Mouse (Mus musculus): ENCODE data around the gene Ifitm2. TPM values are rescaled to one million over a fixed set of nuclear protein-coding genes. Genes with fewer than 3 reads are reported as not detected.
A peak's percentile ranks its signal among the peaks of the same experiment; 100 is the strongest.

The Ifitm2 gene
- total and polyA plus RNA-seq, 2 experiments from 2014 or later: 82.4 to 281 TPM

DNA sequence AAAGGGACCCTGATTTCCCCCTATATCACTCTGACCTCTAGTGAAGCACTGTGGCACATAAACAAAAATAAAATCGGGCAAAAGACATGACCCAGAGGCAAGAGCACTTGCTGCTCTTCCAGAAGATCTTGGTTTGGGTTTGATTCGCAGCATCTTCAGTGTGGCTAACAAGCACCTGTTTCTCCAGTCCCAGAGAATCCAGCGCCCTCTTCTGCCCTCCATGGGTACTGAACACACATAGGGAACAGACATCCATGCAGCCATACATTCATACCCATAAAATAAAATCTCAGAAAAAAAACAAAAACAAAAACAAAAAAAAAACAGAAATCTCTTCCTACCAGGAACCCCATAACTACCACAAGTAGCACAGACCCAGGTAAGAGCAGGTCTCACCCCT, 17.4 kb downstream of the Ifitm2 start:
- H3K27me3 ChIP-seq (ENCODE audit: insufficient read depth, low read length): no peaks in the 10 kb centered on the region
- H3K36me3 ChIP-seq (ENCODE audit: insufficient read depth, low read length): no peaks in the 10 kb centered on the region
- ATAC-seq: no peak
- peak; percentile 31; the same call in 1 of the 2 replicates for TF ChIP-seq CTCF (IDR thresholded peaks at IDR 0.05; ENCODE audit: low read depth)
- DNase-seq (ENCODE audit: low spot score): no peak
- H3K9me3 ChIP-seq (ENCODE audit: low read length): no peaks in the 10 kb centered on the region
- no peak overlapping the region for H3K4me3 ChIP-seq (ENCODE audit: low read length)
- no peak overlapping the region for H3K9ac ChIP-seq (replicated peaks; ENCODE audit: low read length)
- no peak overlapping the region for H3K27ac ChIP-seq
- 36% methylated on average over 3 of the region's 3 CpGs for WGBS
- H3K4me2 ChIP-seq (ENCODE audit: low read depth, low read length): no peak overlapping the region
- H3K4me1 ChIP-seq (ENCODE audit: insufficient read depth, low read length): 0 out of 2 replicates have a peak, but pooled peaks cover 5% of the 10 kb centered on the region

DNA sequence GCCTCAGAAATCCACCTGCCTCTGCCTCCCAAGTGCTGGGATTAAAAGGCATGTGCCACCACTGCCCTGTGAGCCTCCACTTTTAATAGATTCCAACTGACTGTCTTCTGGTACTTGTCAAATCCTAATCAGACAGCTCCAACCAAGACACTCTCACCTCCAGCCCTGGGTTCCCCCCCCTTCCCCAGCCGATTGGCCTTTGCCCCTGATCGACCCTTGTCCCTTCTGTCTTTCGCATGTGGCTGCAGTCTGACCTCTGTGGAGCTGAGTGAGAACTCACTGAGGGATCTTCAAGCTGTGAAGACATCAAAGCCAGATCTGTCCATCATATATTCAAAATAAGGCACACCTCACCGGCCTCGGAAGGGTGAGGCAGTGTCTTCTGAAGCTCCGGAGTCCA, 28.6 kb downstream of the Ifitm2 start:
- no peak for ATAC-seq
- Histone ChIP-seq H3K4me1 (ENCODE audit: insufficient read depth, low read length) (peaks cover 10% of the 10 kb centered on the region), H3K27me3 (ENCODE audit: insufficient read depth, low read length) (peaks cover 25% of the 10 kb centered on the region), H3K4me2 (ENCODE audit: low read depth, low read length) (no peak overlapping the region), H3K9ac (replicated peaks; ENCODE audit: low read length) (no peak overlapping the region), H3K36me3 (ENCODE audit: insufficient read depth, low read length) (no peaks in the 10 kb centered on the region), H3K27ac (no peak overlapping the region), H3K4me3 (ENCODE audit: low read length) (no peak overlapping the region), H3K9me3 (ENCODE audit: low read length) (no peaks in the 10 kb centered on the region)
- DNase-seq (ENCODE audit: low spot score): no peak
- WGBS: 86% methylated on average over 6 of the region's 6 CpGs
- no peak for TF ChIP-seq CTCF (IDR thresholded peaks at IDR 0.05; ENCODE audit: low read depth)

DNA sequence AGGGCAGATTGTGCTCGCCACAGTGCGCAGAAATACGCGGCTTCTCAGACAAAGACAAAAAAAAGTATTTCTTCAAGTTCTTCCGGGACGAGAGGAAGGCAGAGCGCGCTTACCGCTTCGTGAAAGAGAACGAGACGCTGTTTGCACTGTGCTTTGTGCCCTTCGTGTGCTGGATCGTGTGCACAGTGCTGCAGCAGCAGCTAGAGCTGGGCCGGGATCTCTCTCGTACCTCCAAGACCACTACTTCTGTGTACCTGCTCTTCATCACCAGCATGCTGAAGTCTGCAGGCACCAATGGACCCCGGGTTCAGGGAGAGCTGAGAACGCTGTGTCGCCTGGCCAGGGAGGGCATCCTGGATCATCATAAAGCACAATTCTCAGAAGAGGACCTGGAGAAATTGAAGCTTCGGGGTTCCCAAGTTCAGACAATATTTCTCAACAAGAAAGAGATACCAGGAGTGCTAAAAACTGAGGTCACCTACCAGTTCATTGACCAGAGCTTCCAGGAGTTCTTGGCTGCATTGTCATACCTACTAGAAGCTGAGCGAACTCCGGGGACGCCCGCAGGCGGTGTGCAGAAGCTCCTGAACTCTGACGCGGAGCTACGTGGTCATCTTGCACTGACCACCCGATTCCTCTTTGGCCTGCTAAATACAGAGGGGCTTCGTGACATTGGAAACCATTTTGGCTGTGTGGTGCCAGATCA, 32.6 kb downstream of the Ifitm2 start:
- ATAC-seq (no peak), DNase-seq (ENCODE audit: low spot score) (peak; percentile 23)
- peak overlapping the region; percentile 47 for H3K4me3 ChIP-seq (ENCODE audit: low read length)
- H3K4me1 ChIP-seq (ENCODE audit: insufficient read depth, low read length): peaks cover 13% of the 10 kb centered on the region
- TF ChIP-seq CTCF (IDR thresholded peaks at IDR 0.05; ENCODE audit: low read depth): no peak
- no peak overlapping the region for H3K27ac ChIP-seq
- no peaks in the 10 kb centered on the region for H3K9me3 ChIP-seq (ENCODE audit: low read length)
- H3K9ac ChIP-seq (replicated peaks; ENCODE audit: low read length): peak overlapping the region; percentile 44; the same call in 1 of the 2 replicates
- no peaks in the 10 kb centered on the region for H3K36me3 ChIP-seq (ENCODE audit: insufficient read depth, low read length)
- H3K4me2 ChIP-seq (ENCODE audit: low read depth, low read length): peak overlapping the region; percentile 96
- peaks cover 46% of the 10 kb centered on the region for H3K27me3 ChIP-seq (ENCODE audit: insufficient read depth, low read length)
- 20% methylated on average over 30 of the region's 30 CpGs for WGBS

- DNase-seq (ENCODE audit: low spot score) (peak; percentile 63), ATAC-seq (peak; percentile 72; the same call in 1 of the 2 replicates)
- peak; percentile 29 for TF ChIP-seq CTCF (IDR thresholded peaks at IDR 0.05; ENCODE audit: low read depth)
- Histone ChIP-seq H3K27ac (no peak overlapping the region), H3K27me3 (ENCODE audit: insufficient read depth, low read length) (peaks cover 49% of the 10 kb centered on the region), H3K9me3 (ENCODE audit: low read length) (no peaks in the 10 kb centered on the region), H3K36me3 (ENCODE audit: insufficient read depth, low read length) (no peaks in the 10 kb centered on the region), H3K4me2 (ENCODE audit: low read depth, low read length) (peak overlapping the region; percentile 96), H3K9ac (replicated peaks; ENCODE audit: low read length) (peak overlapping the region; percentile 44; the same call in 1 of the 2 replicates), H3K4me3 (ENCODE audit: low read length) (peak overlapping the region; percentile 47), H3K4me1 (ENCODE audit: insufficient read depth, low read length) (peaks cover 13% of the 10 kb centered on the region)
- under 1% methylated on average over 49 of the region's 49 CpGs for WGBS
Observed at GRCm38 (mm10) chr7:140922398-140923069, 33.3 kb downstream of the Ifitm2 start.

DNA sequence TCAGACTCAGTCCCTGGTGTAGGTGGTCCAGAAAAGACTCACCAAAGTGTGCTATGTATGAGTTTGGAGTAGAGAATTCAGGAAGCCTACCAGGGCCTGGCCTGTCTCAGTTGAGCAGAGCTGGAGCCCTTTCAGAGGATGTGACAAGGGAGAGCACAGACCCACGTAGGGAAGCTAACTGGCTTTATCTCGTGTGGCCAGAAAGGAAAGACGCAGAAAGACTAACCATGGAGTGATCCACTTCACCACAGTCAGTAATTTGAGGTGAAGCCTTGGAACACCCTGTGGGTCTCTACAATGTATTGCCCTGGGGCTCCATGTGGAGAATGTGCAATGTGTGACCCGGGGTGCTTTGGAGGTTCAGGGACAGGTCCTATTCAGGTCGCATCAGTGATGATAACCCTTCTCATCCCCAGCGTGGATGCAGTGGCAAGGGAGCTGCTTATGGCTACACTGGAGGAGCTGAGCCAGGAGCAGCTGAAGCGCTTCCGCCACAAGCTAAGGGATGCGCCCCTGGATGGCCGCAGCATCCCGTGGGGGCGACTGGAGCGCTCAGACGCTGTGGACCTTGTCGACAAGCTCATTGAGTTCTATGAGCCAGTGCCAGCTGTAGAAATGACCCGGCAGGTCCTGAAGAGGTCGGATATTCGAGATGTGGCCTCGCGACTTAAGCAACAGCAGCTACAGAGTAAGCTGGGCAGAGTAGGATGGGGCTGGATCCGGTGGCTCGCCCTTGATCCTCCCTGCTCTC, 34.4 kb downstream of the Ifitm2 start:
- TF ChIP-seq CTCF (IDR thresholded peaks at IDR 0.05; ENCODE audit: low read depth): no peak
- ATAC-seq (no peak), DNase-seq (ENCODE audit: low spot score) (no peak)
- peak overlapping the region; percentile 47; the same call in 1 of the 2 replicates for H3K4me3 ChIP-seq (ENCODE audit: low read length)
- H3K36me3 ChIP-seq (ENCODE audit: insufficient read depth, low read length): no peaks in the 10 kb centered on the region
- H3K9me3 ChIP-seq (ENCODE audit: low read length): no peaks in the 10 kb centered on the region
- no peak overlapping the region for H3K27ac ChIP-seq
- 33% methylated on average over 22 of the region's 22 CpGs for WGBS
- H3K27me3 ChIP-seq (ENCODE audit: insufficient read depth, low read length): peaks cover 49% of the 10 kb centered on the region
- H3K9ac ChIP-seq (replicated peaks; ENCODE audit: low read length): no peak overlapping the region
- H3K4me1 ChIP-seq (ENCODE audit: insufficient read depth, low read length): peaks cover 13% of the 10 kb centered on the region
- peak overlapping the region; percentile 96 for H3K4me2 ChIP-seq (ENCODE audit: low read depth, low read length)

- no peak within 1 kb of the TSS; the same call in 1 of the 2 replicates for H3K4me3 ChIP-seq (ENCODE audit: low read length)
- TF ChIP-seq CTCF (IDR thresholded peaks at IDR 0.05; ENCODE audit: low read depth): no peak
- H3K9ac ChIP-seq (replicated peaks; ENCODE audit: low read length): no peak within 1 kb of the TSS
- DNase-seq (ENCODE audit: low spot score) (no peak), ATAC-seq (no peak)
- H3K27me3 ChIP-seq (ENCODE audit: insufficient read depth, low read length): peaks cover 49% of the 10 kb centered on the region
- H3K4me1 ChIP-seq (ENCODE audit: insufficient read depth, low read length): peaks cover 13% of the 10 kb centered on the region
- WGBS: 84% methylated on average over 8 of the region's 8 CpGs
- H3K36me3 ChIP-seq (ENCODE audit: insufficient read depth, low read length): no peaks in the 10 kb centered on the region
- peak within 1 kb of the TSS; percentile 96 for H3K4me2 ChIP-seq (ENCODE audit: low read depth, low read length)
- H3K27ac ChIP-seq: no peak within 1 kb of the TSS
- no peaks in the 10 kb centered on the region for H3K9me3 ChIP-seq (ENCODE audit: low read length)
Observed at GRCm38 (mm10) chr7:140920418-140921029, 35.3 kb downstream of the Ifitm2 start, which contains the start of gene Nlrp6. Gene Nlrp6 (plus strand): TSS chr7:140920902.
